Mouse (Mus musculus) layer of hippocampus, adult 18-20 months (tissue): ENCODE data around the gene Prdm10. TPM values are rescaled to one million over a fixed set of nuclear protein-coding genes. Genes with fewer than 3 reads are reported as not detected.

Experiments
- DNase-seq, 2 experiments: peaks; one replicate each; pipeline ENCODE4 v3.0.0; 2022; ENCODE audit warnings: low spot score in 2 of 2
- long read RNA-seq: library from polyadenylated mRNA; stranded (forward); transcript quantifications from one replicate; pipeline ENCODE4 v2.0.0, GENCODE M21; 2021
- total RNA-seq, 2 experiments: library from RNA; stranded (reverse); gene quantifications; 2 replicates each; pipeline ENCODE4 v1.2.3; 2021

Prdm10 gene
- 10 to 100 TPM; 19.9 to 23.1 TPM for total RNA-seq
- long read RNA-seq, partial matches to known transcripts = 1 of 10 reads
- long read RNA-seq, other reads (novel, unspliced or antisense) = 5 of 10 reads

GRCm38 (mm10) chr9:31280366-31281010 lies at the start of gene Prdm10:
Gene Prdm10, plus strand, starts transcription at chr9:31280538.
- peak; percentile 94 to 99 for DNase-seq

GRCm38 (mm10) chr9:31235030-31235429 lies 45.3 kb upstream of the Prdm10 start:
- no peak for DNase-seq

GRCm38 (mm10) chr9:31235489-31235888 lies 44.8 kb upstream of the Prdm10 start:
- no peak for DNase-seq

- DNase-seq = no peak
These were observed 44.3 kb upstream of the Prdm10 start for GRCm38 (mm10) chr9:31236079-31236478.

- no peak for DNase-seq
These were observed 41.8 kb upstream of the Prdm10 start for GRCm38 (mm10) chr9:31238526-31238925.

- DNase-seq = no peak
These were observed 40.8 kb upstream of the Prdm10 start for GRCm38 (mm10) chr9:31239551-31239950.

- DNase-seq = no peak
These were observed 39.7 kb upstream of the Prdm10 start for GRCm38 (mm10) chr9:31240522-31241207.

- DNase-seq = no peak
These were observed 39.1 kb upstream of the Prdm10 start for GRCm38 (mm10) chr9:31241208-31241699.

- DNase-seq = no peak
These were observed 36.9 kb upstream of the Prdm10 start for GRCm38 (mm10) chr9:31243306-31243938.

- DNase-seq = no peak
These were observed 36.4 kb upstream of the Prdm10 start for GRCm38 (mm10) chr9:31243939-31244333.

- no peak for DNase-seq
These were observed 35.3 kb upstream of the Prdm10 start for GRCm38 (mm10) chr9:31245006-31245405.

- no peak for DNase-seq
These were observed 33.9 kb upstream of the Prdm10 start for GRCm38 (mm10) chr9:31246421-31246820.

- DNase-seq = no peak
These were observed 32.7 kb upstream of the Prdm10 start for GRCm38 (mm10) chr9:31247447-31248220.

- no peak for DNase-seq
These were observed 28.0 kb upstream of the Prdm10 start for GRCm38 (mm10) chr9:31252182-31252799.

- DNase-seq = no peak
These were observed 27.0 kb upstream of the Prdm10 start for GRCm38 (mm10) chr9:31253311-31253734.

GRCm38 (mm10) chr9:31253866-31254696 lies 26.3 kb upstream of the Prdm10 start:
- no peak for DNase-seq

- no peak for DNase-seq
These were observed 25.7 kb upstream of the Prdm10 start for GRCm38 (mm10) chr9:31254697-31255004.

GRCm38 (mm10) chr9:31255953-31256352 lies 24.4 kb upstream of the Prdm10 start:
- no peak for DNase-seq

GRCm38 (mm10) chr9:31258237-31258636 lies 22.1 kb upstream of the Prdm10 start:
- no peak for DNase-seq

GRCm38 (mm10) chr9:31260219-31260618 lies 20.1 kb upstream of the Prdm10 start:
- no peak for DNase-seq
